Mouse (Mus musculus): ENCODE data around the gene Vmn1r166.
"Not testable (repeated sequence)": the region's sequence is repeated elsewhere in the genome, so short reads cannot be mapped to it uniquely, and the experiment has no call there.

The Vmn1r166 gene

GRCm38 (mm10) chr7:23251582-23251981 lies at the start of gene Vmn1r166:
Gene Vmn1r166 (minus strand): TSS chr7:23251682.
- not testable (repeated sequence) for DNase-seq (ENCODE audit: low spot score)

- not testable (repeated sequence) for DNase-seq (ENCODE audit: low spot score)
Observed at GRCm38 (mm10) chr7:23300892-23301291, 49.4 kb upstream of the Vmn1r166 start, which contains the start of gene Nlrp4e. Gene Nlrp4e (plus strand): TSS chr7:23301192.

- DNase-seq (ENCODE audit: low spot score): not testable (repeated sequence)
Observed at GRCm38 (mm10) chr7:23278800-23279199, 27.3 kb upstream of the Vmn1r166 start, which contains the start of gene Gm6902. Gene Gm6902 (minus strand): TSS chr7:23278900.

DNA sequence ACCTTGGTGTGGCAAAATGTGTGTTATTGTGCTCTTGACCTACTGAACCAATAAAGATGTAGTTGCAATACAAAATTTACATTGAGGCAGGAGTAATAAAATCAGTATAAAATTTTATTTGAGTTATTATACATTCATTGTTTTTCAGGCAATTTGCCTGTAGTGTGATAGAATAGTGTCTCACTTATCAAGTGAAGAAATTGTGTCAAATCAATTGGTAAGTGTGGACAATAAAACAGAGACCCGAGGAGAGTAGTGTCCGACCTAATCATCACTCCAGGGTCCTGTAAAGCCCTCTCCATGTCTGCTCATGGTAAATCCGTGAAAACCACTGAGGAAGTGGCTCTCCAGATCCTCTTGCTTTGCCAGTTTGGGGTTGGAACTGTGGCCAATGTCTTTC lies 34.5 kb downstream of the Vmn1r166 start, which contains the start of gene Vmn1r165:
Gene Vmn1r165 (plus strand): TSS at position 301 of the 400 bp plus-strand sequence.
- not testable (repeated sequence) for DNase-seq (ENCODE audit: low spot score)
